Mouse (Mus musculus): Measurements from ENCODE around the gene Bzw2.

DNA sequence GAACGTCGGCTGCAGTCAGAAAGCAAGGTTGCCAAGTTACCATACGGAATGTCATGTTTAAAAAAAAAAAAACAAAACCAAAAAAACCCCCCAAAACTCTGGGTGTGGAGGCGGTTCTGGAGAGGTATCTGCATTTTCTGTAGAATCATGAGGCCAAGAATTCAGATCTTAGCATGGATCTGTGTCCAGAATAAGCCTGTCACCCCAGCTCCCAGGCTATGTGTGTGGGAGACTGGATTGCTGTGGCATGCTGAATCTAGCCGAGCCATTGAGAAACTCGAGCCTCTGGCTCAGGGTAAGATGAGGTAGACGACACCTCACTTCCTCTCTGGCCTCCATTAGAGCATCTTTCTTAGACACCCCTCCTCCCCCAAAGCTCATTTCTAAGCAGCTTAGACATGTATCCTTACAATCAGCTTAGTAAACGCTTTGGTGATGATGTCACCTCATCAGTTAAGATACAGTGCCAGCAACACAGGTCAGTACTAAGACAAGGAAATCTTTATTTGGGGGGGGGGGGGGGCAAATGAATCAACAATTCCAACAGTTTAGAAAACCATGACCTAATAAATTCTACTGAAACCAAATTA, 64.7 kb downstream of the Bzw2 start:
- no peak for TF ChIP-seq POLR2A (IDR thresholded peaks at IDR 0.05; ENCODE audit: extremely low read depth, insufficient read depth, low read length)
- TF ChIP-seq CTCF (IDR thresholded peaks at IDR 0.05; ENCODE audit: extremely low read depth, insufficient read depth, low read length): no peak
